Mouse (Mus musculus) bone marrow macrophage, adult 2 months (primary cell): ENCODE measurements around the gene Prop1.

ENCODE experiments used
- CTCF ChIP-seq: IDR thresholded peaks from 2 replicates; pipeline ENCODE4 v1.5.1; 2012; ENCODE audit warnings: low read depth, mild to moderate bottlenecking, low read length, moderate library complexity
- POLR2A ChIP-seq: IDR thresholded peaks from 2 replicates; pipeline ENCODE4 v1.6.1; 2012; ENCODE audit warnings: mild to moderate bottlenecking, low read depth, low read length, borderline replicate concordance

DNA sequence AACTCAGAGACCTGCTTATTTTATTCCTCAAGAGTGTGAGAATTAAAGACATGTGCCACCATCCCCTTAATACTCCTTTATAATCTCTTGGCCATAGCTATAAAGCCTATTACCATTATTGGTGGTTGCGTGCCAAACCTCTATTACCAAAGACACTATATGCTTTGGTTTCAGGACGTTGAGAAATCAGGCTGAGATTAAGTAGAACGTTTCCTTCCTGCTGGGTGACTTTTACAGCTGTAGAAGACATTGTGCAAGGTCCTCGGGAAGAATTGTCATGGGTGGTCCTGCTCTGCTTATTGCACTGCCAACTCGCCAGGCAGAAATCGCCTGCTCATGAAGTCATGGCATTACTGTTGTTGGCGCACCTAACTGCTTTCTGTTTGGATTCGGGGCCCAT lies 15.1 kb downstream of the Prop1 start:
- TF ChIP-seq CTCF (no peak), POLR2A (no peak)
